Mouse (Mus musculus) intestine, postnatal 0 days (tissue): ENCODE data around the gene Adora1. TPM values are rescaled to one million over a fixed set of nuclear protein-coding genes. Genes with fewer than 3 reads are reported as not detected.

ENCODE experiments used
- ATAC-seq: fragments of 200-750 bp; cut with Nextera tagmentation; 2 replicates; pipeline ENCODE4 v1.8.0; 2017; ENCODE audit warnings: mild to moderate bottlenecking, moderate TSS enrichment, moderate library complexity
- H3K27ac ChIP-seq: fragments of 300-500 bp; sonication (generic); 2 replicates; pipeline ENCODE4 v1.5.1; 2014; ENCODE audit warnings: mild to moderate bottlenecking, low read depth, low read length, moderate library complexity
- H3K27me3 ChIP-seq: fragments of 300-500 bp; sonication (generic); replicated peaks from 2 replicates; pipeline ENCODE4 v1.6.1; 2014; ENCODE audit warnings: low read length, mixed read lengths; ENCODE audit not compliant: control insufficient read depth, insufficient read depth
- H3K36me3 ChIP-seq: fragments of 300-500 bp; sonication (generic); 2 replicates; pipeline ENCODE4 v1.6.1; 2014; ENCODE audit warnings: mild to moderate bottlenecking, moderate library complexity; ENCODE audit not compliant: control insufficient read depth, insufficient read depth
- H3K4me1 ChIP-seq: fragments of 300-500 bp; sonication (generic); replicated peaks from 2 replicates; pipeline ENCODE4 v1.6.1; 2014; ENCODE audit warnings: antibody characterized with exemption, low read length, mixed read lengths; ENCODE audit not compliant: control insufficient read depth, insufficient read depth
- H3K4me2 ChIP-seq: fragments of 300-500 bp; sonication (generic); replicated peaks from 2 replicates; pipeline ENCODE4 v1.6.1; 2014; ENCODE audit warnings: low read depth, mild to moderate bottlenecking, moderate library complexity
- H3K4me3 ChIP-seq: fragments of 300-500 bp; sonication (generic); 2 replicates; pipeline ENCODE4 v1.5.1; 2014; ENCODE audit warnings: low read depth, low read length
- H3K9ac ChIP-seq: fragments of 300-500 bp; sonication (generic); 2 replicates; pipeline ENCODE4 v1.6.1; 2014; ENCODE audit warnings: mild to moderate bottlenecking, low read depth, low read length
- H3K9me3 ChIP-seq: fragments of 300-500 bp; sonication (generic); 2 replicates; pipeline ENCODE4 v1.6.1; 2016; ENCODE audit warnings: mixed run types; ENCODE audit not compliant: control insufficient read depth
- CTCF ChIP-seq: sonication (generic); IDR thresholded peaks from 2 replicates; pipeline ENCODE4 v1.5.1; 2016; ENCODE audit warnings: low read depth, mild to moderate bottlenecking, control low read depth, antibody characterized with exemption, moderate library complexity
- WGBS: fragments of 180-500 bp; shearing (Covaris S2); extraction: QIAGEN DNeasy Blood & Tissue Kit; methylation state at CpG from one replicate; pipeline ENCODE4 v1.1.7; 2014; 5-methylcytosine and 5-hydroxymethylcytosine counted together
- polyA plus RNA-seq: library from polyadenylated mRNA; unstranded; fragments of >200 nt; fragmentation: Nextera tagmentation; extraction: Ambion mirVana; gene quantifications from 2 replicates; pipeline ENCODE4 v1.2.1, GENCODE M21; 2015

Gene Adora1
- polyA plus RNA-seq, 1 experiment from 2014 or later: 2.2 TPM

DNA sequence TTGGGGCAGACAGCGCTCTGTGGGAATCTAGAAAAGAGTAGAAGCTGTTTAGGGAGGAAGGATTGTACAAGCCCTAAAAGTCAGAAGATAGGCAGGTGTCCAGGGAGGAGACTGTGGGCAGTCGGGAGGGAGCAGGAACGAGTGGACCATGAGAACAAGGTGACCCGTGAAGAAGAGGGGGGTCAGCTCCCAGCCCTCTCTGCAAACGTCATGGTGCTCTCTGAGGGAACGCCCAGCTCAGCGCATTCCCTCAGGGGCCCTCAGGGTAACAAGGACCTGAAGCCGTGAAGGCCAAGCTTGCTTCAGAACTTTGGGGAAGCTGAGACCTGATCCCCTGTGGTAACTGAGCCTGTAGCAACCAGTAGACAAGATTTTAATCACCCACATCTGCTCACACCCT, 85.2 kb downstream of the Adora1 start:
- Histone ChIP-seq H3K36me3 (no peaks in the 10 kb centered on the region), H3K9ac (no peak overlapping the region), H3K4me2 (no peak overlapping the region), H3K9me3 (no peaks in the 10 kb centered on the region), H3K27me3 (no peaks in the 10 kb centered on the region), H3K4me1 (no peaks in the 10 kb centered on the region), H3K4me3 (no peak overlapping the region), H3K27ac (no peak overlapping the region)
- ATAC-seq: no peak
- 65% methylated on average over 8 of the region's 8 CpGs for WGBS
- TF ChIP-seq CTCF: no peak

Other genes with a start within 250 kb of the Adora1 start
- 2.2 and 2.4 TPM in 2 replicates for gene Fmod, start 198.2 kb downstream of the Adora1 start, polyA plus RNA-seq
- 30.0 and 32.6 TPM in 2 replicates for gene Btg2, start 156.3 kb downstream of the Adora1 start, polyA plus RNA-seq
- 0.25 TPM in 1 of 2 replicates, not detected in the other for gene Chit1, start 124.2 kb downstream of the Adora1 start, polyA plus RNA-seq
- 0.50 and 0.99 TPM in 2 replicates for gene Chil1, start 53.3 kb downstream of the Adora1 start, polyA plus RNA-seq
- 0.13 TPM in 1 of 2 replicates, not detected in the other for gene Mybph, start 42.0 kb downstream of the Adora1 start, polyA plus RNA-seq
- 0.08 TPM in 1 of 2 replicates, not detected in the other for gene Myog, start 54.6 kb upstream of the Adora1 start, polyA plus RNA-seq
- gene Ppfia4, start 97.5 kb upstream of the Adora1 start, polyA plus RNA-seq: 2.4 and 2.5 TPM in 2 replicates
- 59.8 and 60.6 TPM in 2 replicates for gene Tmem183a, start 126.5 kb upstream of the Adora1 start, polyA plus RNA-seq
- not detected in 2 replicates for gene 4933406M09Rik, start 150.5 kb upstream of the Adora1 start, polyA plus RNA-seq
- 9.4 and 10.1 TPM in 2 replicates for gene Cyb5r1, start 170.1 kb upstream of the Adora1 start, polyA plus RNA-seq
- gene Adipor1, start 179.9 kb upstream of the Adora1 start, polyA plus RNA-seq: 77.3 and 81.4 TPM in 2 replicates
- gene Klhl12, start 220.1 kb upstream of the Adora1 start, polyA plus RNA-seq: 7.2 and 8.1 TPM in 2 replicates